Mouse (Mus musculus): ENCODE data around the gene Gtf2a2.
A peak's percentile ranks its signal among the peaks of the same experiment; 100 is the strongest.
"Not testable (repeated sequence)": the region's sequence is repeated elsewhere in the genome, so short reads cannot be mapped to it uniquely, and the experiment has no call there.

Gtf2a2 gene

DNA sequence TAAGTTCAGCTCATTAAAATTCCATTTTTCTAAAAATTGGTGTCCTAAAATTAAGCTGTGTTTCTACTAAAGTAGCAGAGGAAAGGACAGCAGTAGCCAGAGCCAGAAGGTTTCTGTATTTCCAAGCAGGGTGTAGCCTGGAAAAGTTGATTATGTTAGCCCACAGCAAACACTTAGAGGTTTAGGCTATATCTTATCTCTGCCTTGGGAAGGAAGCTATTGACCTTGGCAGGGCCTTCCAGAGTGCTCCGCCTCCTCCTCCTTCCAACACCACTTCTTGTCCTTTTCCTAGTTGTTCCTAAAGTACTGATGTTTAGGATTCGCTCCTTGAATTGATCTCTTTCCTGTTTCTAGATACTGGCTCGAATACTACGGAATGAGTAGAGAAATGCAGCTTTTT is 9.7 kb downstream of the Gtf2a2 start:
- no peak for DNase-seq

DNA sequence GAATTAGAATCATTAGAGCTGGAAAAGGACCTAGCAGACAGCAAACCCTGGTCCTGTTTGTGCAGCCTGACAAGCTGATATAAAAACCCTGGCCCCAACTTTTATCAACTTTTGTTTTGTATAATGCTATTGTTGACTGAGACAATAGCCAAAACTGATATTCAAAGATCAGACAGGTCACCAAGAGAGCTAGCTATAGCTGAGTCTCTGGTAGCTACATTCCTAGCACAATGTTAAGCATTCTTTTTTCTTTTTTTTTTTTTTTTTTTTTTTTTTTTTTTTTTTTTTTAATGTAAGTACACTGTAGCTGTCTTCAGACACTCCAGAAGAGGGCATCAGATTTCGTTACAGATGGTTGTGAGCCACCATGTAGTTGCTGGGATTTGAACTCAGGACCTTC is 11.3 kb downstream of the Gtf2a2 start:
- not testable (repeated sequence) for DNase-seq

DNA sequence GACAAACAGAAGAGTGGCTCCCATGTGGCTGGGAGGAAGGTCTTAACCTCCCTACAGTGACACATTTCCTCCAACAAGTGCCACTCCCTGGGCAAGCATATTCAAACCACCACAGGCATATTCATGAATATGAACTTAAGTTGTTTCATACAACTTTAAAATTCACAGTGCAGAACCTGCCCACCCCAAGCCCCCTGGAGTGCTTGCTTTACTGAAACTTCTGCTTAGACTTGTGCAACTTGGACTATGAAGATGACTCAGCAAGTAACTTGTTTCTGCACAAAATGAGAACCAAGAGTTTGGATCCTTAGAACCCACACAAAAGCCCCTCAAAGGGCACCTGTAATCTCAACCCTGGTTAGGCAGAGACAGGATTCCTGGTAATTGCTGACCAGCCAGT is 12.3 kb downstream of the Gtf2a2 start:
- no peak for DNase-seq

DNA sequence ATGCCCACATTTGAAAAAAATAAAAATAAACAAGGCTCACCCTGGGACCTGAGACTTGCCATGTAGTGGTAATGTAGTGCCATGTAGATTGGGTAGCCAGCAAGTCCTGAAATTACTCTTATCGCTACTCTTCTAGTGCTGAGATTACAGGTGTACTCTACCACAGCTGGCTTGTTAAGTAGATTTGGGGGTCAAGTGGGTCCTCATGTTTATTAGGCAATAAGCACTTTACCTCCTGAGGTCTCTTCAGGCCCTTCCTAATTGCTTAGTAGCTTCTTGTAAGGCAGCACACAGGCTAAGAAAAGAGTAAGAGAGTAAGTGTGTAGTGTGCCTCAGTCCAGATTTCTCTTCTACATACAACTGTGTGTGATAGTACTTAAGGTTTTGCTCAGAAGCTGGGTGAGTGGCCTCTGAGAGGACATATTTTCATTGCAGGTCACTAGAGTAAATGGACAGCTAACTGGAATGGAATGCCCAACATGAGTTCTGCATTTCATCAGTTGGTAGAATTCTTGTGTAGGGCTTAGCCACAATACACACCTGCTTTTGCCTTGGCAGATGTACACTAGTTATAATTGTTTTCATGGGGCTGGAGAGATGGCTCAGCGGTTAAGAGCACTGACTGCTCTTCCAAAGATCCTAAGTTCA is 13.1 kb downstream of the Gtf2a2 start:
- DNase-seq: no peak

DNA sequence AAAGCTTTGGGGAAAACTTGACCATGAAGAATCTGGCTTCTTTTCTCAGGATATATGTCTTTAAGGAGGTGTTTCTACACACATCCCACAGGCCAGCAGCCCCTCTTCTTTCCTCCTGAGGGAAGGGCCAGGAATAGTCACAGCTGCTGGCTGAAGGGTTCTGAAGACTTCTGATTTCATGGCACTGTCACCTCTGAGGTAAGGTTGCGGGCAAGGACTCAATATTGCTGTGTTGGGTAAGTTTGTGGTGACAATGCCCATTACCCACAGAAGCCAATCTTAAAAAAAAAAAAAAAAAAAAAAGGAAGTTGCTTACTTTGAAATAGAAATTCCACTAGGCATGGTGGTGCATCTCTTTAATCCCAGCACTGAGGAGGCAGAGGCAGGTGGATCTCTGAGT is 19.8 kb downstream of the Gtf2a2 start:
- no peak for DNase-seq

DNA sequence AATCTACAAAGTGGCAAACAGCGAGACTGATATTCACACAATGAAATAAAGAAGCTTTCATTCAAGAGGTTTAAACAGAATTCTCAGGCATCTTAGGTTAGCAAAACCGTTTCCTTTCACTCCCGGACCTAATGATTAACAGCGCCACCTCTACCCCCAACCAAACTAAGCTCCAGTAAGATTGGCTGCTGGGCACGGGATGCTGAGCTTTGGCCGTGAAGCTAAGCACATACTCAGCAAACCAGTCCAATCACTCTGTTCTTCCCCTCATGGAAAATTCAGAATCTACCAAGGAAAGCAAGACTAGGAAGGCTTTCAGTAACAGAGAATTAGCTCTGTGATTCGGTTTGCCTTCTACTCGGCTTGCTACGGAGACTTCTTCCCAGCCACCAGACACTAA is 20.7 kb downstream of the Gtf2a2 start:
- peak; percentile 43 to 52 for DNase-seq

DNA sequence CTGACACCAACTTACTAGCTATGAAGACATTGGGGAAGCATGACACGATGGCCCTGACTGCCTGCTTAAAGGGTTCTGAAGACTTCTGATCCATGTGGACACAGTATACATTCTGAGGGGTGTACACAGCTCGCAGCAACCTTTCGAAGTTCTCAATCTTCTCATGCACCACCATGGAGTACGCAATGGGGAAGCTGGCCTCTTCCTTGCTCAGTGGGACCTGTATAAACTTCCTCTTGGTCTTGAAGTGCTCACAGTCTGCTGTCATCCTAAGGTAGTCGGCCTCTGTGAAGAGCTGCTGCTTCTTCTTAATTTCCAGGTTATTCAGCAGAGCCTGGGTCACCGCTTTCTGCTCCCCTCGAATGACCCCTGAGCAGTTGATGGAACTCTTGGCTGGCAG is 22.4 kb downstream of the Gtf2a2 start:
- DNase-seq: no peak

DNA sequence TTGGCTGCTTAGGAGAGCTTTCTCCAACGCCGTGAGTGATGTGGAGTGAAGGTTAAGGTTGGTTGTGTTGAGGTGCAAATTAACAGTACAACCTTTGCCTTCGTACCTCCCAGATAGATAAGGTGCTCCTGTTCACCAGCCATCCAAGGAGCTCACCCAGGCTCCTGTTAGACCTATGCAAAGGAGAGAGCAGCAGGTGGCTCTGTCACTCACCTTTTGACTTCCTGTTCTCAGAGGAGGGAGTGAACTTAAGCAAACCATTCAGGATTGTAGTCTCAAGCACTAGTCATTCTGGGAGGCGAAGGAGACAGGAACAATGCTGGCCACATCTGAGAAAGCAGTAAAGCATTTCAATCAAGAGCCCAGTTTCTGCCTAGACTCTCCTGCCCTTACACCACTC is 24.3 kb downstream of the Gtf2a2 start:
- DNase-seq: no peak

DNA sequence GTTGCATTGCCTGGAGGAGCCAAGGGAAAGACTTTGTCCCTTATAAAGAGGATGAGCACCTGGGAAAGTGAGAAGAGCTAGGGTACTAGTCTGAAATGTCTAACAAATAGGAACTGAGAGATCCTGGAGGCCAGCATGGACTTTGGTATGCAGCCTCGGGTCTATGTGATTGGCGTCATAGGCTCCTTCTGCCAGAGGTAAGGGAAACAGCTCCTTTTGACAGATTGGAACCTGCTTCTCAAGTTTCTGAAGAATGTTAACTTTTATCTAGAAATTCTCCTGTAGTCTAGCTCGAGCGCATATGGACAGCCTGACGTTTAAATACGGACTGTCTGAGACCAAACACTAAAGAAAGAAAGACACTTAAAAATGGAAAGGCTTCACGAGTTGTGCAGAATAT is 25.6 kb downstream of the Gtf2a2 start, which contains the start of gene Gcnt3:
Gcnt3 (minus strand) TSS at position 101 of the 400 bp plus-strand sequence.
- DNase-seq: no peak

DNA sequence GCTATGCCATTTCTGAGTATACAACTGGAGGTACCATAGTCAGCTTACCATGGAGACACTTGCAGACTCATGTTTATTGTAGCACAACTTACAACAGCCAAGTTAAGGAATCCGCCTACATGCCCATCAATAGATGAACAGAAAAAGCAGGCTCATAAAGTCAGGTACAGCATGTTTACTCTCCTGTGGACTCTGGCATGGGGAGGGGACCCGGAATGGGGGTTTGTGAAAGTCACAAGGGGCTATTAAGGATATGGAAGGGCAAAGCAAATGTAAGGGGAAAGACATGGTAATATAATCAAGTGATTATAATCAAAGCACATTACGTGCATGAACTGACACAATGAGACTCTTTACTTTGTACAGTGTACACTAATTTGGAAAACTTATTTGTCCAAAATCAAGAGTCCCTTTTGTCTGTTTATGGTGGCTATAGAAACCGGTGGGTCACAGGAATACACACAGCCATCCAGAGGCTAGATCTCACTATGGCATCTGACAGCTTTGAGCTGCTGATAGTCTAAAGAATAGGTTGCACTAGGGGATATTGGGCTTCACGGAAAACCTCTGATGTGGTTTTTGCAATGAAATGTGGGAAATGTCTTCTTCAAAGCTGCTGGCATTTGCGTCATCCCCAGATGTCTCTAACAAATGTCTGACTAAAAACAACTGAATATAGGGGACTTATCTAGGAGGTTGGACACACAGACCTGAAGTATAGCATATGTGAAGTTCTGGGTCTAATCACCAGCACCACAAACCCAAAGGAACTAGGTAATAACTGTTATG is 27.4 kb downstream of the Gtf2a2 start:
- DNase-seq: no peak

DNA sequence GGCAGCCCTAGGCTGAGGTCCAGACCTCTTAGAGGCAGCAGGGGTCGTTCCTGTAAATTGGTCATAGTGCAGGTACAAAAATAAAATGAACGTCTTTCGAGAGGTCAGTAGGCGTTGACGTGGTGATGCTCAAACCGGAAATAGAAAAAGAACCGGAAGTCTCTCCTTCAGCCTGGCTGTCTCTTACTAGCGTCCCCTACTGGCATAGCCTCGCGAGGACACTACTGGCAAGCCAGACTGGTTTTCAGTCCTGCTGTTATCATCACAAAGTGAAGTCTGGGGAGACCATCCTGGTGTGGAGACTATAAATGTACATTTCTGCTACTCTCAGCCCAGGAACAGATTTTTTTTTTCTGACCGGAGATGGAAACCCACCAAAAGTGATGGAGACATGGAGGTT is 28.2 kb downstream of the Gtf2a2 start:
- no peak for DNase-seq

DNA sequence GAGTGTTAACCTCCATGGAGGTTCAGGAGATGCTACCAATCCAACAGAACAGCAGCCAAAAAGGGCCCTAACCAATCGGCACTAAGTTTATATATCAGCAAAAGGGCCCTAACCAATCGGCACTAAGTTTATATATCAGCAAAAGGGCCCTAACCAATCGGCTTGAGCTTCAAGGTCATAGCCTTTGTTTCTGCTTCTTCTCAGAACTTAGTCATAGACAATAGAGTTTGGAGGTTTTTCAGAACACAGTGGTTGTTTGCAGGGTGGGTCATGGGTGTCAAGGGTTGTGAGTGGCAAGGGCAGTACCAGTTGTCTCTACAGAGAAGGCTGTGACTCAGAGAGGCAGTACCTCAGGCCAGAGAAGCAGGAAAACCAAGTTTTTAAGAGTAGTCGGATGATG is 29.8 kb downstream of the Gtf2a2 start:
- no peak for DNase-seq

DNA sequence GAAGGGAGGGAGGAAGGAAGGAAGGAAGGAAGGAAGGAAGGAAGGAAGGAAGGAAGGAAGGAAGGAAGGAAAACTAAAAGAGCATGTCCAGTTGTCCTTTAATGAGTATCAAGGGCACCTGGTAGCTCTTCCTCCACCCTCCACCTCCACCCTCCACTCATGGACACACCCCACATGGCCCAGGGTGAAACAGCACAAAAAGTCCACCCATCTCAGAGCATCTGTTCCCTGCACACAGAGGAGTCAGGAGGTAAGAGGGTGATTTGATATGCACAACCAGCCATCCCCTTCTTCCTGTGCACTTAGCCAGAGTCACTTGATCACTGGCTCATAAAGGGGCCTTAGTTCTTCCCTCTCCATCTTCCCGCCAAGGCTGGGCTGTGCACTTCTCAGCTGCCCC is 30.6 kb downstream of the Gtf2a2 start:
- DNase-seq: no peak

DNA sequence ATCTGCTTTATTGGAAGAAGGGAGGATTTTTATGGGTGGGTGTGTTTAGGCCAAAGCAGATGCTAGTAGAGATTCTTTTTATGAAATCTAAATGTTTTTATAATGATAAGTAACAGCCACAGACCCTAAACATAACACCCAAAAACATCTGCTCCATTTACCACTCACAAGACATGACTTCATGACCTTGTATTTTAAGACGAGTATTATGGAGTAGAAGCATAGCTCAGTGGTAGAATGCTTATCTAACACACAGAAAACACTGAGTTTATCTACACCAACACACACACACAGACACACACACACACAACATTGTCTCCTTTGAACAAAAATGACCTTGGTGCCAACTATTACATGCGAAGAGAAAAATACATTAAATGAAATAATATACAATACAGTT is 32.5 kb downstream of the Gtf2a2 start:
- DNase-seq: no peak

DNA sequence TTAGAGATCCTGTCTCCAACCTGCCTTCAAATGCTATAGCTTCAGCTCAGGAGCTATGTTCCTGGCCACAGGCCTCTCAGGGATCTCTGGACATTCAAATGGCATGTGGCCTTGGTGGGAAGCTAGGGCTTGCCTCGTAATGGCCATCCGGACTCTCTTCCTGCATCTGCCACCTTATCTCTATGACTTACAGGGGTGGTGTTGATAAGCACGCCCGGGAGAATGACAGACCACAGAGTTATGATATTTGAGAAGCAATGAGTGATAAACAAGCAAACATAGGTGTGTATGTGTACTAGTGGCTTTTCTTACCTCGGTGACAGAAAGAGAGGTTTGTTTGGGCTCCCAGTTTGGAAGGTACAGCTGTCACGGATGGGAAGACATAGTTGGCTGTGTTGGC is 33.9 kb downstream of the Gtf2a2 start:
- DNase-seq: no peak

DNA sequence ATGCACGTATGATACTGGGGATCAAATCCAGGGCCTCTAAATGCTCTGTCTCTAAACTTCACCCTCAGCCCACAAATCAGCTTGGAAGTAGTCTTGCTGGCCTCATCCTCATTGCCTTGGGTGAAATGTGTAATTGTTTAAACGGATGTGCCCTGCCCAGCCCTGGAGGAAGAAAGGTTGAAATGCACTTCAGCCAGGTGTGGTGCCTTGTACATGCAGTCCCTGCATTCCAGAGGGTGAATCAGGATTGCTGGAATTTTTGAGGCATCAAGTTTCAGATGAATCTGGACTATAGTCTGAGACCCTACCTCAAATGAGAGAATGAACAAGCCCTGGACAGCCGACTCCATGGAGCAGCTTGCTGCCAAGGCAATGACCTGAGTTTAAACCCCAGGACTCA is 35.5 kb downstream of the Gtf2a2 start:
- DNase-seq: no peak

DNA sequence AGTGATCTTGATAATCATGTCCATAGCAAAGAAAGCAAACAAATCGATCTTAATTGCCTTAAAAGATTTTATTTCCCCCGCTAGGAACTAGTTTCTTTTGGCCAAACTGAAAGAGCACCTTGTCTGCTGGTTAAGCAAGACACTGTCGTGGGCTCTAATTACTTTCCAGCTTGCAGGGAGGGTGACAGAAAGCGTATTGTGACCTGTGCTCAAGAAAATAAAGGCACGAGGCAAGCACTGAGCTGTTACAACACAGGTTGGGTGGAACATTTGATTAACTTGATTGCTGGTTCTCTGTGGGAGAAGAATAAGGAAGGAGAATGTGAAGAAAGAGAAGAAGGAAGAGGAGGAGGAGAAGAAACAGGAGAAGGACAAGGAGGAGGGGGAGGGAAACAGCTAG is 35.9 kb downstream of the Gtf2a2 start:
- DNase-seq: no peak

DNA sequence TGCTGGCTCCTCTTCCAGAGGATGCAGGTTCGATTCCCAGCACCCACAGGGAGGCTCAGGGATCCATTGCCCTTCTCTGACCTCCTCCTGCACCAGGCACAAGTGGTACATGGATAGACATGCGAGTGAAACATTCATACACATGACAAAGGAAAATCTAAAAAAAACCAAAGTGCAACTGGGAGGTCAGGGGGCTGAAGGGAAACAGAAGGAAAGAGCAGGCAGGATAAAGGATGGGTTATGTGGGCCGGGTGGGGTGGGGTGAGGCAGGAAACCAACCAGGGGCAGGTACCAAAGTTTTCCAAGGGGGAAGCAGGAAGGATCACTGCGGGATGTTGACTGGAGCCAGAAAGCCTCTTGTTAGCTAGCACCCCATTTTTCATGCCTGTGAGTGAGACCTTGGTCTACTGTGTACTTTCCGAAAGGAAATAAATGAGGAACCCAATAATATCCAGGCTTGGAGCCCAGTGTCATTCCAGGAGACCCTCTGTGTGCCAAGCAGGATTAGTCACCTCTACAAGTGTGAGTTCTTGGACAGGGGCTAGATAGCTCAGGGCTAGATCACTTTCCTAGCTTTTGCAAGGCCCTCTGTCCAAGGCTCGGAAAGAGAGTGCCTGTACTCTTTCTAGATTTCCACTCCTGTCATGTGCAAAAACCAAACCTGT is 36.5 kb downstream of the Gtf2a2 start:
- DNase-seq: peak in 1 of 2 experiments; percentile 24

DNA sequence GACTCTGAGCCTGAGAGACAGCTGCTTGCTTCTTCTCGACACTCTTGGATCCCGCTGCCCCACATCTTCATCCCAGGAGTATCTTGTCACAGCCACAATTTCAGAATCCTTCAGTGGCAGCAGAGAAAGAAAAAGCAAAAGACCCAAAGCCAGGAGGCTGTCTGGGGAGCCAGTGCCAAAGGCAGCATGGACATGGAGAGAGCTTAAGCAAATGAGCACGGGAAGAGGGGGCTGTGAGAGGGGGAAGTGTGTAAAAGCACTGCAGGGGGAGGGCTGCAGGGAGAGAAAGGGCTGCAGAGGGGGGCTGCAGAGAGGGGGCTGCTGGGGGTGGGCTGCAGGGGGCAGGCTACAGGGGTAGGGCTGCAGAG is 37.0 kb downstream of the Gtf2a2 start:
- DNase-seq: no peak

DNA sequence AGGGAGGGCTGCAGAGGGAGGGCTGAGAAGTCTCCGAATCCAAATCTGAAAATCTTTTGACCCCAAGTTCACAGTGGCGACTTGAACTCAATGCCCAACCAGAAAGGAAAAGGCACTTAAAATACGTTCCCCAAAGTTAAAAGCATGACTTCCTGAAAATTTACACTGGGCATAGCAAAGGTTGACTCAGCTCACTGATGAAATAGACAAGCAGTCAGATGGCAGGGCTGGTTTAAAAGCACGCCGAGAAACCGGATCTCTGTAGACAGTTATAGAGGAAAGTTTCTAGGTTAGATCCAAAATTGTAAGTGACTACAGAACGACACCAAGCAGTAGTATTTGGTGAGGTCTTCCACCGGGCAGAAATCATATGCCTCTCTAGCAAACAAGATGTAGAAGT is 37.5 kb downstream of the Gtf2a2 start:
- DNase-seq: no peak

DNA sequence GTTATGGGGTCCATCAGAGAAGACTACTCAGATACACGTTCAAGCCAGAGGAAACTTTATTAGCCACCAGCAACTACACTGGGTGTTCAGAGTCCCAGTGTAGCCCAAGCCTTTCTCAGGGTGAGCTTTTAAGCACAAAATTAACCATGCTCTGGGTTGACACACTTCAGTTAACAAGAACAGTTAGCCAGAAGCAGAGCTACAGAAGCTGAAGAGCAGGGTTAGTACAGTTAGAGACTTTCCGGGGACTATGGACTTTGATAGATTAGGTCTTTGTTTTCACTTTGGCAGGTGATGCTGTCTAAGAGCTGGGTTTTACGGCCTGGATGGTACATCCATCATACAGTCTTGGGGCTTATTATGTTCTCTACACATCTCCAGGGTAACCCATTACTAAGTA is 40.4 kb downstream of the Gtf2a2 start:
- peak; percentile 7 to 26 for DNase-seq

DNA sequence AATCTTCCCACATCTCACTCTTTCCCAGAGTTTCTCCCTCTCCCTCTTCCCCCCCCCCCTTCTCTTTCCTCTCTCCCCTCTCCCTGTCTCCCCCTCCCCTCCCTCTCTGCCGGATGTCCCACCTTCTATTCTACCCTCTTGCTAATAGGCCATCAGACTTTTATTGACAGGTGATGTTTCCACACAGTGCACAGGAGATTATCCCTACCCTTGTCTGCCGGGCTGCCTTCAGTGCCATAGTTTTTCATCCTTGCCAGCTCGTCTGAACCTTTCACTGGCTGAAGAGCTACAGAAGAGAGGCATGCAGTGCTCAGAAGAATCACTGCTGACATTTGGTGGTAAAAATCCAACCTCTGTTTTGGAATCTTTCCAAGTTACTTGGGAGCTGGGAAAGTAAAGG is 41.1 kb downstream of the Gtf2a2 start:
- no peak for DNase-seq

DNA sequence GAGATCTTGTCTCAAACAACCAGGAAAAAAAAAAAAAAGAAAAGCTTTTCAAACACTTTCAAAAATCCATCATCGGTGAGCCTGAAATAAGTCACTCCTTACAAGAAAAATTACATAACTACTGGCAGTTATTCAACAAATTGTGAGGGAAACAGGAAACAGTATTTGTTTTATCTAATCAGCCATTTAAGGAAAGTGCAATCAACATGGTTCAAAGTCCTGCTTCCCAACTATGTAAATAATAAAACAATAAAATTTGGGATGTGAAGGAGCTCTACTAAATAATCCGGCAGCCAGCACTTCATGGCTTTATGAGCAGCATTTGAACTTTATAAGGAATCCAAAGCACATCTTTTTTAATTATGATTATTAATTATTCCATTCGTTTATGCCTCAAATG is 49.7 kb downstream of the Gtf2a2 start:
- no peak for DNase-seq

DNA sequence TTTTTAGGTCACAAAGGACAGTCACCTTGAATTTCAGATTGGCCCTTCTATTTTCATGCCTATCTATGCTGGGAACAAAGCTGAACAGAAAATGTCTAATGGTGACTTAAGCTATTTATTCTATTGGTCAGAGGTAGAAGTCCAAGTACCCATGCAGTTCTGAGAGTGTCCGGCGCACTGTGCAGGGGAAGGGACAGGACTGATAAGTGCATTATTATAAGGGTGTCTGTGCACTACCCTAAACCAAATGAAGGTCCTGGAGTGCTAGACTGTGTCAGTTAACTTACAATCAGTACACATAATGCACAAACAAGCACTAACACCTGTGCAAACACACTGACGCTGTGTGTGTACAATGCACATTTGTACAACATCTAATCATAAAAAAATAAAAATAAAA is 55.1 kb downstream of the Gtf2a2 start:
- no peak for DNase-seq

Data from kidney, adult 8-10 months (tissue).